Mouse (Mus musculus) thymus, adult 2 months (tissue): ENCODE results near the gene Abcc2. TPM values are rescaled to one million over a fixed set of nuclear protein-coding genes. Genes with fewer than 3 reads are reported as not detected.

Source experiments
- DNase-seq: peaks from one replicate; pipeline ENCODE4 v3.0.0; 2021
- H3K27ac ChIP-seq: fragments of 200-500 bp; 2 replicates; pipeline ENCODE4 v1.5.1; 2012; ENCODE audit warnings: low read length, control low read depth; ENCODE audit not compliant: control insufficient read depth, insufficient read depth
- H3K27me3 ChIP-seq: fragments of 200-500 bp; 2 replicates; pipeline ENCODE4 v1.6.1; 2012; ENCODE audit warnings: mild to moderate bottlenecking, low read length, moderate library complexity, mixed read lengths; ENCODE audit not compliant: control insufficient read depth, insufficient read depth
- H3K36me3 ChIP-seq: fragments of 200-500 bp; 2 replicates; pipeline ENCODE4 v1.6.1; 2012; ENCODE audit warnings: mild to moderate bottlenecking, low read length, moderate library complexity; ENCODE audit not compliant: control insufficient read depth, insufficient read depth
- H3K4me1 ChIP-seq: fragments of 200-500 bp; replicated peaks from 2 replicates; pipeline ENCODE4 v1.6.1; 2012; ENCODE audit warnings: low read length; ENCODE audit not compliant: control insufficient read depth, insufficient read depth
- H3K4me3 ChIP-seq: fragments of 200-500 bp; 2 replicates; pipeline ENCODE4 v1.5.1; 2012; ENCODE audit warnings: mild to moderate bottlenecking, low read length, control low read depth, moderate library complexity; ENCODE audit not compliant: control insufficient read depth, insufficient read depth
- CTCF ChIP-seq: fragments of 200-500 bp; IDR thresholded peaks from 2 replicates; pipeline ENCODE4 v1.5.1; 2012; ENCODE audit warnings: mild to moderate bottlenecking, control low read depth, low read length, moderate library complexity, borderline replicate concordance; ENCODE audit not compliant: control insufficient read depth, poor library complexity, insufficient read depth; ENCODE audit errors: extremely low read depth
- POLR2A ChIP-seq: fragments of 200-500 bp; IDR thresholded peaks from 2 replicates; pipeline ENCODE4 v1.6.1; 2012; ENCODE audit warnings: mild to moderate bottlenecking, low read length, control low read depth, moderate library complexity; ENCODE audit not compliant: control insufficient read depth, poor library complexity, insufficient read depth; ENCODE audit errors: extremely low read depth
- WGBS: fragments of 180-500 bp; shearing (Covaris S2); methylation state at CpG from one replicate; pipeline ENCODE4 v1.1.7; 2018; 5-methylcytosine and 5-hydroxymethylcytosine counted together
- polyA plus RNA-seq: library from polyadenylated mRNA; depleted of rRNA; stranded (reverse); fragments of >200 nt; gene quantifications from 2 replicates; pipeline ENCODE4 v1.2.3, GENCODE M21; 2012

Gene Abcc2
- polyA plus RNA-seq, 1 experiment: 0.46 TPM

DNA sequence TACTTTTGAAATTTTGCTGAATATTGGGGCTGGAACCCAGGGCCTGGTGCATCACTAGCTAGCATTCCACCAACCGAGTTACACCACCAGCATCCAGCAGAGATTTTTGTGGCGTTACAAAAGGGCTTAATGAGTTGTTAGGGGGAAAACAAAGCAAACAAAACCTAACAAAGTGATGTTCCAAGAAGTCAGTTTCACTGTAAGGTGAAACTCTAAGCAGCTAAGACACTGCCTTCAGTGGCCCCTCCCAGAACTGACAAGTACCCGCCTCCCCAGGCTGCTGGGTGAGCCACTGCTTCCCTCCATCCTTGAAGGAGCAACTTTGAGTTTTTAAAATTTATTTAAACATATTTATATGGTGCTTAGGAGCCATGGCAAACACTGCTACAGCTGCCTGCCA is 98.4 kb downstream of the Abcc2 start:
- H3K4me3 ChIP-seq: no peak overlapping the region
- no peak overlapping the region for H3K27ac ChIP-seq
- TF ChIP-seq POLR2A (no peak), CTCF (no peak)
- no peaks in the 10 kb centered on the region for H3K27me3 ChIP-seq
- H3K36me3 ChIP-seq: no peaks in the 10 kb centered on the region
- no peaks in the 10 kb centered on the region for H3K4me1 ChIP-seq
- no peak for DNase-seq
- 79% methylated on average over 3 of the region's 3 CpGs for WGBS

DNA sequence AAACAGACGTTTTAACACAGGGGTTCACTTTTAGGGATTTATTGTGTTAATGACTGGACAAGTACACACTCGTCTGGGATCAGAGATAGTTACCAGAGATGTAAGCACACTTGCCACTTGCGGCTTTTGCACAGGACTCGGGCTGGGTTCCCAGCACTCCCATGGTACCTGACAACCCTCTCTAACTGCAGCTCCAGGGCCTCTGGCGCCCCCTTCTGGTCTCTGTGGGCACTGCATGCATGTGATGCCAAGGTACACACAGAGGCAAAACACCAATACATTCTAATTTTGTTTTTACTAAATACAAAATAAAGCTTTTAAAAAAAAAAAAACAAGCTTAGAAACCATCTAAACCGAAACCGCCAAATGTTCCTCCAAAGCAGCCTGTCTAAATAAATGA is 99.6 kb downstream of the Abcc2 start:
- H3K36me3 ChIP-seq: no peaks in the 10 kb centered on the region
- no peak overlapping the region for H3K27ac ChIP-seq
- H3K27me3 ChIP-seq: no peaks in the 10 kb centered on the region
- TF ChIP-seq CTCF (peak; percentile 24; the same call in 1 of the 2 replicates), POLR2A (no peak)
- no peaks in the 10 kb centered on the region for H3K4me1 ChIP-seq
- no peak for DNase-seq
- H3K4me3 ChIP-seq: no peak overlapping the region
- WGBS: 91% methylated on average over 7 of the region's 7 CpGs

- TF ChIP-seq POLR2A (no peak), CTCF (no peak)
- no peak overlapping the region for H3K27ac ChIP-seq
- 93% methylated on average over 18 of the region's 18 CpGs for WGBS
- no peak overlapping the region for H3K4me3 ChIP-seq
- H3K4me1 ChIP-seq: no peaks in the 10 kb centered on the region
- DNase-seq: no peak
- H3K36me3 ChIP-seq: no peaks in the 10 kb centered on the region
- no peaks in the 10 kb centered on the region for H3K27me3 ChIP-seq
Measured at GRCm38 (mm10) chr19:43882895-43883573, 101.0 kb downstream of the Abcc2 start.

DNA sequence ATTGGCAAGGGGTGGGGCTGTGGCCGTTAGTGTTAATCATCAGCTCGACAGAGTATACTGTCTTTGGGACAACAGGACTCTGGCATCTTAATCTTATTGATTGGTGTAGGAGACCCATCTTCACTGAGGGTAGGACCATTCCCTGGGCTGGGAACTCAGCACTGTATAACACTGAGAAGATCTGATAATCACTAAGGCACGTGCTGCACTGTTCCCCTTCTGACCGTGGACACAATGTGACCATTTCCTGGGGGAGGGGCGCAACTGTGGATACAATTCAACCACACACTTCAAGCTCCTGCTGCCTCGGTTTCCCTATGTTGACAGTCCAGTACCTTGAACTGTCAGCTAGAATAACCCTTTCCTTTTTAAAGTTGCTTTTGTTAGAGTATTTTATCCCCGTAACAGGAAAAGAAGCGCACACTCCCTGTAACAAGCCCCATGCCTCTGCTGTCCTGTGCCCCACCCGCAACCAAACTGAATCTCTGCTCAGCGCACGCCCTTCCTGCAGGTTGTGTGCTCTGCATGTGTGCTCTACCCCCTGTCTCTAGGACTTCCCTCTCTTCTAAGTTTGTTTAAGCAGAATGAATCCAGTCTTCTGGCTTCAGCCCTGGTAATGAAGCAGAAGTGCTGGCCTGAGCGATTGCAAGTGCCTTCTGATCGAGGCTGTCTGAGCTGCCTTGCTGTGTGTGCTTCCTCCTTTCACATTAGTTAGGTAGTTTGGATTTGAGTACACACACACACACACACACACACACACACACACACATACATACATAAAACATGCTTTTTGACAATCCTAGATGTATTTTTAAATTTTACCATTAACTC is 102.9 kb downstream of the Abcc2 start:
- TF ChIP-seq POLR2A (no peak), CTCF (no peak)
- Histone ChIP-seq H3K27ac (no peak overlapping the region), H3K36me3 (no peaks in the 10 kb centered on the region), H3K4me1 (no peaks in the 10 kb centered on the region), H3K27me3 (no peaks in the 10 kb centered on the region), H3K4me3 (no peak overlapping the region)
- WGBS: 54% methylated on average over 13 of the region's 13 CpGs
- no peak for DNase-seq

GRCm38 (mm10) chr19:43886371-43887099 is 104.5 kb downstream of the Abcc2 start:
- DNase-seq: no peak
- TF ChIP-seq CTCF (no peak), POLR2A (no peak)
- Histone ChIP-seq H3K27ac (no peak overlapping the region), H3K36me3 (no peaks in the 10 kb centered on the region), H3K27me3 (no peaks in the 10 kb centered on the region), H3K4me3 (no peak overlapping the region), H3K4me1 (no peaks in the 10 kb centered on the region)
- 93% methylated on average over 12 of the region's 12 CpGs for WGBS

DNA sequence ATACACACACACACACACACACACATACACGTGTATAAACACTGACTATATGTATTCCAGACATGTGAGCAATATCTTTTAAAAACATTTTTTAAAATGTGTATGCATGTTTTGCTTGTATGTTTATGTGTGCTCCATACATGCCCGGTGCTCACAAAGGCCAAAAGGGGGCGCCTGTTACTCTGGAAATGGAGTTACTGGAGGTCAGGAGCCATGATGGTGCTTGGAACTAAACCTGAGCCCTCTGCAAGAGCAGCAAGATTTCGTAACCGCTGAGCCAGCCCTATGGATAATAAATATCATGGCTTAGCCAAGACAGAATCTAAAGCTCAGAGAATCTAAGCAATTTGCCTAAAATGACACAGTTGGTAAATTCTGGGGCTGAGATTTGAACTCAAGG is 105.2 kb downstream of the Abcc2 start:
- TF ChIP-seq POLR2A: no peak
- no peak for TF ChIP-seq CTCF
- H3K36me3 ChIP-seq: no peaks in the 10 kb centered on the region
- 98% methylated on average over 5 of the region's 5 CpGs for WGBS
- H3K4me3 ChIP-seq: no peak overlapping the region
- no peaks in the 10 kb centered on the region for H3K27me3 ChIP-seq
- no peak for DNase-seq
- H3K27ac ChIP-seq: no peak overlapping the region
- no peaks in the 10 kb centered on the region for H3K4me1 ChIP-seq
